Mouse (Mus musculus) testis, adult 2 months (tissue): ENCODE measurements around the gene Tef. TPM values are rescaled to one million over a fixed set of nuclear protein-coding genes. Genes with fewer than 3 reads are reported as not detected.
A peak's percentile ranks its signal among the peaks of the same experiment; 100 is the strongest.

Experiments
- H3K27ac ChIP-seq: fragments of 200-500 bp; 2 replicates; pipeline ENCODE4 v1.5.1; 2012; ENCODE audit warnings: low read depth, low read length; ENCODE audit not compliant: control insufficient read depth, insufficient read depth
- H3K27me3 ChIP-seq: fragments of 200-500 bp; 2 replicates; pipeline ENCODE4 v1.6.1; 2012; ENCODE audit warnings: mild to moderate bottlenecking, low read length, moderate library complexity; ENCODE audit not compliant: control insufficient read depth, insufficient read depth
- H3K36me3 ChIP-seq: fragments of 200-500 bp; 2 replicates; pipeline ENCODE4 v1.6.1; 2012; ENCODE audit warnings: mild to moderate bottlenecking, low read length; ENCODE audit not compliant: control insufficient read depth, insufficient read depth
- H3K4me1 ChIP-seq: fragments of 200-500 bp; 2 replicates; pipeline ENCODE4 v1.6.1; 2012; ENCODE audit warnings: low read length; ENCODE audit not compliant: control insufficient read depth, insufficient read depth
- H3K4me3 ChIP-seq: fragments of 200-500 bp; 2 replicates; pipeline ENCODE4 v1.5.1; 2012; ENCODE audit warnings: low read depth, mild to moderate bottlenecking, low read length, moderate library complexity, mixed read lengths; ENCODE audit not compliant: control insufficient read depth
- CTCF ChIP-seq: fragments of 200-500 bp; IDR thresholded peaks from 2 replicates; pipeline ENCODE4 v1.5.1; 2012; ENCODE audit warnings: low read depth, mild to moderate bottlenecking, inconsistent platforms, low read length, moderate library complexity; ENCODE audit not compliant: control insufficient read depth, insufficient read depth, insufficient replicate concordance
- POLR2A ChIP-seq: fragments of 200-500 bp; IDR thresholded peaks from 2 replicates; pipeline ENCODE4 v1.6.1; 2012; ENCODE audit warnings: low read depth, mild to moderate bottlenecking, inconsistent platforms, low read length, moderate library complexity; ENCODE audit not compliant: control insufficient read depth
- polyA plus RNA-seq: library from polyadenylated mRNA; depleted of rRNA; stranded (reverse); fragments of >200 nt; gene quantifications from 2 replicates; pipeline ENCODE4 v1.2.3, GENCODE M21; 2012; rRNA removed

Tef gene
- polyA plus RNA-seq, 1 experiment = 36.1 TPM

GRCm38 (mm10) chr15:81860471-81861135 is 58.4 kb downstream of the Tef start:
- Histone ChIP-seq H3K36me3 (no peaks in the 10 kb centered on the region), H3K27ac (peak overlapping the region; percentile 74), H3K4me1 (peaks cover 27% of the 10 kb centered on the region), H3K27me3 (no peaks in the 10 kb centered on the region), H3K4me3 (no peak overlapping the region)
- no peak for TF ChIP-seq POLR2A

GRCm38 (mm10) chr15:81864238-81864637 is 62.0 kb downstream of the Tef start:
- Histone ChIP-seq H3K36me3 (peaks cover 3% of the 10 kb centered on the region), H3K4me1 (peaks cover 4% of the 10 kb centered on the region), H3K27ac (no peak overlapping the region), H3K4me3 (no peak overlapping the region), H3K27me3 (no peaks in the 10 kb centered on the region)
- TF ChIP-seq CTCF (no peak), POLR2A (no peak)

- TF ChIP-seq POLR2A (no peak), CTCF (no peak)
- peaks cover 5% of the 10 kb centered on the region; the same call in 1 of the 2 replicates for H3K4me1 ChIP-seq
- H3K4me3 ChIP-seq = no peak overlapping the region
- H3K27me3 ChIP-seq = no peaks in the 10 kb centered on the region
- H3K36me3 ChIP-seq = peaks cover 4% of the 10 kb centered on the region
- no peak overlapping the region for H3K27ac ChIP-seq
These were observed 67.8 kb downstream of the Tef start for GRCm38 (mm10) chr15:81869985-81870384.

GRCm38 (mm10) chr15:81871604-81872261 is 69.5 kb downstream of the Tef start, which contains the start of gene Phf5a:
Gene Phf5a, minus strand, starts transcription at chr15:81871911.
- Histone ChIP-seq H3K4me1 (peaks cover 5% of the 10 kb centered on the region; the same call in 1 of the 2 replicates), H3K27me3 (no peaks in the 10 kb centered on the region), H3K4me3 (peak within 1 kb of the TSS; percentile 99), H3K27ac (peak within 1 kb of the TSS; percentile 97), H3K36me3 (peaks cover 2% of the 10 kb centered on the region)
- peak; percentile 13; the same call in 1 of the 2 replicates for TF ChIP-seq POLR2A
- TF ChIP-seq CTCF = no peak

GRCm38 (mm10) chr15:81872262-81873136 is 70.3 kb downstream of the Tef start, which contains the start of gene Aco2:
Gene Aco2, plus strand, starts transcription at chr15:81872309.
- H3K4me1 ChIP-seq = peaks cover 5% of the 10 kb centered on the region; the same call in 1 of the 2 replicates
- peaks cover 2% of the 10 kb centered on the region for H3K36me3 ChIP-seq
- H3K27ac ChIP-seq = peak within 1 kb of the TSS; percentile 97
- TF ChIP-seq CTCF (no peak), POLR2A (peak; percentile 77)
- H3K27me3 ChIP-seq = no peaks in the 10 kb centered on the region
- peak within 1 kb of the TSS; percentile 99 for H3K4me3 ChIP-seq

Other genes starting within 250 kb of the Tef start
- gene Ep300, start 217.1 kb upstream of the Tef start, polyA plus RNA-seq = 22.0 and 25.7 TPM in 2 replicates
- 25.3 and 27.4 TPM in 2 replicates for gene L3mbtl2, start 138.5 kb upstream of the Tef start, polyA plus RNA-seq
- 3.8 and 4.6 TPM in 2 replicates for gene Chadl, start 105.1 kb upstream of the Tef start, polyA plus RNA-seq
- 21.6 and 26.3 TPM in 2 replicates for gene Zc3h7b, start 57.4 kb upstream of the Tef start, polyA plus RNA-seq
- 234 and 245 TPM in 2 replicates for gene Rangap1, start 56.9 kb upstream of the Tef start, polyA plus RNA-seq
- 7.3 and 8.0 TPM in 2 replicates for gene Tob2, start 56.4 kb downstream of the Tef start, polyA plus RNA-seq
- gene Phf5a, start 69.5 kb downstream of the Tef start, polyA plus RNA-seq = 22.2 and 23.5 TPM in 2 replicates
- gene Aco2, start 69.9 kb downstream of the Tef start, polyA plus RNA-seq = 112 and 118 TPM in 2 replicates
- 11.9 and 12.9 TPM in 2 replicates for gene Polr3h, start 123.8 kb downstream of the Tef start, polyA plus RNA-seq
- 8.1 and 9.2 TPM in 2 replicates for gene Csdc2, start 134.3 kb downstream of the Tef start, polyA plus RNA-seq
- 12.1 and 13.8 TPM in 2 replicates for gene Pmm1, start 158.5 kb downstream of the Tef start, polyA plus RNA-seq
- gene 1700029P11Rik, start 178.1 kb downstream of the Tef start, polyA plus RNA-seq = 153 and 159 TPM in 2 replicates
- gene Xrcc6, start 185.4 kb downstream of the Tef start, polyA plus RNA-seq = 16.7 and 20.4 TPM in 2 replicates
- gene Desi1, start 231.4 kb downstream of the Tef start, polyA plus RNA-seq = 646 and 682 TPM in 2 replicates
- 68.8 and 72.0 TPM in 2 replicates for gene Snu13, start 245.2 kb downstream of the Tef start, polyA plus RNA-seq